Mouse (Mus musculus) CH12.LX (cell line): ENCODE results near the gene Ttc13. TPM values are rescaled to one million over a fixed set of nuclear protein-coding genes. Genes with fewer than 3 reads are reported as not detected.
A peak's percentile ranks its signal among the peaks of the same experiment; 100 is the strongest.

ENCODE experiments used
- DNase-seq: peaks from one replicate; pipeline ENCODE4 v3.0.0-alpha.2; 2013; ENCODE audit errors: extremely low read depth
- H3K27ac ChIP-seq: 2 replicates; pipeline ENCODE4 v1.5.1; 2012; ENCODE audit warnings: low read depth, mild to moderate bottlenecking, control low read depth, moderate library complexity; ENCODE audit not compliant: insufficient read depth
- H3K27me3 ChIP-seq: replicated peaks from 2 replicates; pipeline ENCODE3; 2012; ENCODE audit warnings: inconsistent platforms
- H3K36me3 ChIP-seq, 2 experiments: replicated peaks in 1 of 2; 2 replicates each; pipeline versions ENCODE3 to v1.6.1; 2012; ENCODE audit warnings: inconsistent platforms in 1 of 2, low read length in 1 of 2, mild to moderate bottlenecking in 1 of 2, mixed read lengths in 1 of 2, moderate library complexity in 1 of 2; ENCODE audit not compliant: control insufficient read depth in 1 of 2, insufficient read depth in 1 of 2
- H3K4me1 ChIP-seq, 2 experiments: 2 replicates each; pipeline ENCODE4 v1.6.1; 2012; ENCODE audit warnings: inconsistent platforms in 1 of 2, moderate library complexity in 1 of 2; ENCODE audit not compliant: insufficient read depth in 2 of 2, control insufficient read depth in 1 of 2
- H3K4me2 ChIP-seq: 2 replicates; pipeline ENCODE4 v1.6.1; 2012; ENCODE audit warnings: low read depth, mild to moderate bottlenecking, control low read depth; ENCODE audit not compliant: poor library complexity, insufficient read depth, severe bottlenecking
- H3K4me3 ChIP-seq, 3 experiments: fragments of 150-350 bp in 1 of 3; sonication (generic) in 1 of 3; replicated peaks in 1 of 3; 2 replicates each; pipeline versions ENCODE3 to v1.5.1; 2011 to 2012; ENCODE audit warnings: low read depth in 2 of 3, low read length in 2 of 3, mild to moderate bottlenecking in 2 of 3, moderate library complexity in 2 of 3, control low read depth in 1 of 3, improper control_type of control experiment in 1 of 3, inconsistent platforms in 1 of 3, mixed read lengths in 1 of 3; ENCODE audit not compliant: poor library complexity in 1 of 3
- H3K79me2 ChIP-seq: replicated peaks from 2 replicates; pipeline ENCODE4 v1.6.1; 2012; ENCODE audit warnings: mild to moderate bottlenecking, moderate library complexity; ENCODE audit not compliant: control insufficient read depth, poor library complexity, insufficient read depth, severe bottlenecking; ENCODE audit errors: extremely low read depth
- H3K9ac ChIP-seq: 2 replicates; pipeline ENCODE4 v1.6.1; 2012; ENCODE audit warnings: low read depth, mild to moderate bottlenecking, control low read depth, moderate library complexity; ENCODE audit not compliant: insufficient read depth
- H3K9me3 ChIP-seq: replicated peaks from 2 replicates; pipeline ENCODE3; 2012; ENCODE audit warnings: low read length, inconsistent platforms, mixed read lengths
- BHLHE40 ChIP-seq: IDR thresholded peaks from 2 replicates; pipeline ENCODE4 v1.6.1; 2011; ENCODE audit warnings: mild to moderate bottlenecking, low read depth, low read length, improper control_type of control experiment
- CHD1 ChIP-seq: IDR thresholded peaks from 2 replicates; pipeline ENCODE4 v1.6.1; 2012; ENCODE audit warnings: low read depth, low read length, improper control_type of control experiment, inconsistent platforms
- CTCF ChIP-seq, 2 experiments: IDR thresholded peaks in 1 of 2; conservative IDR thresholded peaks in 1 of 2; 2 replicates each; pipeline ENCODE4 v1.5.1; 2011 to 2012; ENCODE audit warnings: low read depth in 2 of 2, low read length in 2 of 2, improper control_type of control experiment in 1 of 2, inconsistent platforms in 1 of 2, mild to moderate bottlenecking in 1 of 2, moderate library complexity in 1 of 2
- ELF1 ChIP-seq: IDR thresholded peaks from 2 replicates; pipeline ENCODE4 v1.6.1; 2014; ENCODE audit warnings: low read depth, mild to moderate bottlenecking, inconsistent platforms, low read length, improper control_type of control experiment
- IRF4 ChIP-seq: IDR thresholded peaks from 2 replicates; pipeline ENCODE4 v1.6.1; 2014; ENCODE audit warnings: low read depth, mild to moderate bottlenecking, inconsistent platforms, low read length, improper control_type of control experiment
- JUN ChIP-seq: IDR thresholded peaks from 2 replicates; pipeline ENCODE4 v1.6.1; 2011; ENCODE audit warnings: low read depth, mild to moderate bottlenecking, low read length, improper control_type of control experiment, moderate library complexity; ENCODE audit not compliant: insufficient read depth
- JUND ChIP-seq: conservative IDR thresholded peaks from 2 replicates; pipeline ENCODE4 v1.6.1; 2011; ENCODE audit warnings: low read depth, low read length, improper control_type of control experiment
- KAT2A ChIP-seq: IDR thresholded peaks from 2 replicates; pipeline ENCODE4 v1.6.1; 2012; ENCODE audit warnings: low read length, improper control_type of control experiment, inconsistent platforms; ENCODE audit not compliant: insufficient replicate concordance
- MAFK ChIP-seq: IDR thresholded peaks from 2 replicates; pipeline ENCODE4 v1.6.1; 2011; ENCODE audit warnings: low read length, improper control_type of control experiment; ENCODE audit not compliant: insufficient replicate concordance
- MAX ChIP-seq: IDR thresholded peaks from 2 replicates; pipeline ENCODE4 v1.6.1; 2011; ENCODE audit warnings: low read length, improper control_type of control experiment
- MAZ ChIP-seq: IDR thresholded peaks from 2 replicates; pipeline ENCODE4 v1.6.1; 2012; ENCODE audit warnings: low read depth, mild to moderate bottlenecking, inconsistent platforms, low read length, improper control_type of control experiment, moderate library complexity
- MEF2A ChIP-seq: IDR thresholded peaks from 2 replicates; pipeline ENCODE4 v1.6.1; 2014; ENCODE audit warnings: low read depth, mild to moderate bottlenecking, inconsistent platforms, low read length, improper control_type of control experiment, borderline replicate concordance
- NELFE ChIP-seq: IDR thresholded peaks from 2 replicates; pipeline ENCODE4 v1.6.1; 2011; ENCODE audit warnings: low read depth, low read length, improper control_type of control experiment
- NRF1 ChIP-seq: IDR thresholded peaks from 2 replicates; pipeline ENCODE4 v1.6.1; 2014; ENCODE audit warnings: low read depth, mild to moderate bottlenecking, inconsistent platforms, low read length, improper control_type of control experiment, moderate library complexity
- PAX5 ChIP-seq: IDR thresholded peaks from 2 replicates; pipeline ENCODE4 v1.6.1; 2012; ENCODE audit warnings: low read length, inconsistent platforms, mixed read lengths
- RAD21 ChIP-seq: IDR thresholded peaks from 2 replicates; pipeline ENCODE4 v1.6.1; 2011; ENCODE audit warnings: low read depth, mild to moderate bottlenecking, low read length, improper control_type of control experiment, moderate library complexity
- RCOR1 ChIP-seq: conservative IDR thresholded peaks from 2 replicates; pipeline ENCODE4 v1.6.1; 2012; ENCODE audit warnings: low read depth, mild to moderate bottlenecking, inconsistent platforms, low read length, improper control_type of control experiment
- SIN3A ChIP-seq: IDR thresholded peaks from 2 replicates; pipeline ENCODE4 v1.6.1; 2012; ENCODE audit warnings: low read length, improper control_type of control experiment, inconsistent platforms
- SMC3 ChIP-seq: IDR thresholded peaks from 2 replicates; pipeline ENCODE4 v1.6.1; 2011; ENCODE audit warnings: low read depth, low read length, improper control_type of control experiment
- TBP ChIP-seq: conservative IDR thresholded peaks from 2 replicates; pipeline ENCODE4 v1.6.1; 2011; ENCODE audit warnings: low read depth, low read length, improper control_type of control experiment
- UBTF ChIP-seq: IDR thresholded peaks from 2 replicates; pipeline ENCODE4 v1.6.1; 2012; ENCODE audit warnings: low read depth, mild to moderate bottlenecking, inconsistent platforms, low read length, improper control_type of control experiment, moderate library complexity
- USF1 ChIP-seq: IDR thresholded peaks from 2 replicates; pipeline ENCODE4 v1.6.1; 2014; ENCODE audit warnings: low read depth, mild to moderate bottlenecking, inconsistent platforms, low read length, improper control_type of control experiment
- USF2 ChIP-seq: conservative IDR thresholded peaks from 2 replicates; pipeline ENCODE4 v1.6.1; 2011; ENCODE audit warnings: low read depth, low read length, improper control_type of control experiment
- ZC3H11A ChIP-seq: IDR thresholded peaks from 2 replicates; pipeline ENCODE4 v1.6.1; 2012; ENCODE audit warnings: low read depth, mild to moderate bottlenecking, inconsistent platforms, low read length, improper control_type of control experiment
- ZKSCAN1 ChIP-seq: IDR thresholded peaks from 2 replicates; pipeline ENCODE4 v1.6.1; 2012; ENCODE audit warnings: low read depth, inconsistent platforms, low read length, improper control_type of control experiment, borderline replicate concordance
- dilution Hi-C: fragments of 300-500 bp; cut with MboI; formaldehyde crosslinking; loops from 2 replicates; pipeline ENCODE4 v1.14.3; 2020; ENCODE audit warnings: low sequenced_read_pairs; ENCODE audit not compliant: extremely low pct_unique_long_range_greater_than_20kb, extremely low pct_ligation_motif_present
- in situ Hi-C: fragments of 300-500 bp; cut with MboI; formaldehyde crosslinking; loops from 3 replicates; pipeline ENCODE4 v1.14.3; 2019; ENCODE audit warnings: low sequenced_read_pairs, low pct_ligation_motif_present, low pct_unique_long_range_greater_than_20kb, mixed read lengths
- polyA plus RNA-seq: library from polyadenylated mRNA; unstranded; fragments of >175 nt; gene quantifications from 2 replicates; pipeline ENCODE4 v1.2.1, GENCODE M21; 2012; ENCODE audit warnings: low read depth; ENCODE audit not compliant: insufficient read length
- total RNA-seq, 2 experiments: library from RNA; depleted of rRNA; stranded (reverse); fragments of 300-350 nt in 1 of 2; fragments of >200 nt in 1 of 2; gene quantifications; 2 replicates each; pipeline ENCODE4 v1.2.3; 2012 to 2014

Ttc13 gene
- total and polyA plus RNA-seq, 3 experiments: 30.8 to 33.6 (median 33.5) TPM

GRCm38 (mm10) chr8:124763061-124763460 lies 41.3 kb upstream of the Ttc13 start:
- H3K4me2 ChIP-seq: no peak overlapping the region
- in situ Hi-C loops: loop anchor here (10.0 kb wide), 1 partner anchor 52 kb away; no protein-coding TSS in a partner anchor
- H3K9ac ChIP-seq: no peak overlapping the region
- no peak overlapping the region for H3K4me3 ChIP-seq
- no peaks in the 10 kb centered on the region for H3K36me3 ChIP-seq
- dilution Hi-C loops: no loop called here
- no peak for DNase-seq
- H3K27me3 ChIP-seq: peaks cover 6% of the 10 kb centered on the region
- H3K4me1 ChIP-seq: peaks cover 3 to 4% of the 10 kb centered on the region in 2 experiments; a peak in 3 of 4 replicates
- no peaks in the 10 kb centered on the region for H3K79me2 ChIP-seq
- H3K27ac ChIP-seq: no peak overlapping the region
- no peak for TF ChIP-seq ELF1
- TF ChIP-seq RCOR1: no peak
- TF ChIP-seq MAFK: no peak
- no peak for TF ChIP-seq CTCF (conservative IDR thresholded peaks at IDR 0.05 in 1 of 2, IDR thresholded peaks at IDR 0.05 in 1 of 2; ENCODE audit: low read depth in 2 of 2, low read length in 2 of 2)
- TF ChIP-seq BHLHE40: no peak
- no peak for TF ChIP-seq IRF4
- TF ChIP-seq KAT2A: no peak
- TF ChIP-seq USF2: no peak
- no peak for TF ChIP-seq USF1
- TF ChIP-seq UBTF: no peak
- TF ChIP-seq PAX5: no peak
- no peak for TF ChIP-seq TBP
- no peak for TF ChIP-seq NELFE
- TF ChIP-seq MAX: no peak
- TF ChIP-seq, all 38 proteins: peak for 0
- H3K9me3 ChIP-seq: peaks cover 9% of the 10 kb centered on the region

- peaks cover 2% of the 10 kb centered on the region for H3K27me3 ChIP-seq
- DNase-seq: peak; percentile 64
- no peak overlapping the region for H3K9ac ChIP-seq
- H3K4me1 ChIP-seq: peaks cover 10 to 46% of the 10 kb centered on the region in 2 experiments
- TF ChIP-seq CHD1 (no peak), NRF1 (no peak), MAZ (0 out of 2 replicates have a peak, but pooled peaks have one; percentile 42), JUN (no peak), CTCF (conservative IDR thresholded peaks at IDR 0.05 in 1 of 2, IDR thresholded peaks at IDR 0.05 in 1 of 2; ENCODE audit: low read depth in 2 of 2, low read length in 2 of 2) (peak; percentile 39 to 91; a peak in 3 of 4 replicates), SMC3 (peak; percentile 87), UBTF (no peak), IRF4 (peak; percentile 25; the same call in 1 of the 2 replicates), JUND (no peak), ZKSCAN1 (no peak), RAD21 (peak; percentile 75), ZC3H11A (peak; percentile 19; the same call in 1 of the 2 replicates), SIN3A (no peak), MEF2A (no peak), USF1 (no peak)
- H3K36me3 ChIP-seq: no peaks in the 10 kb centered on the region
- dilution Hi-C loops: no loop called here
- H3K4me2 ChIP-seq: no peak overlapping the region
- no peak overlapping the region for H3K27ac ChIP-seq
- H3K9me3 ChIP-seq: peaks cover 9% of the 10 kb centered on the region
- H3K4me3 ChIP-seq: no peak overlapping the region
- no peaks in the 10 kb centered on the region for H3K79me2 ChIP-seq
- in situ Hi-C loops: no loop called here
Observed at GRCm38 (mm10) chr8:124758544-124758943, 36.8 kb upstream of the Ttc13 start.
